Mouse (Mus musculus): ENCODE data around the gene Pate3. TPM values are rescaled to one million over a fixed set of nuclear protein-coding genes. Genes with fewer than 3 reads are reported as not detected.

The Pate3 gene
- polyA plus RNA-seq, 1 experiment from 2014 or later, result not detected

Other genes with a start within 250 kb of the Pate3 start
- 8.8 and 10.1 TPM in 2 replicates for gene Cdon, start 227.1 kb downstream of the Pate3 start, polyA plus RNA-seq (2014; fragmentation: Nextera tagmentation; extraction: Ambion mirVana)
- gene Gm1113, start 129.9 kb downstream of the Pate3 start, polyA plus RNA-seq (2014; fragmentation: Nextera tagmentation; extraction: Ambion mirVana), result not detected in 2 replicates
- gene Ddx25, start 89.7 kb downstream of the Pate3 start, polyA plus RNA-seq (2014; fragmentation: Nextera tagmentation; extraction: Ambion mirVana), result 9.5 and 9.8 TPM in 2 replicates
- gene Pus3, start 89.6 kb downstream of the Pate3 start, polyA plus RNA-seq (2014; fragmentation: Nextera tagmentation; extraction: Ambion mirVana), result 23.8 and 24.8 TPM in 2 replicates
- 0.96 and 1.8 TPM in 2 replicates for gene Pate2, start 77.9 kb downstream of the Pate3 start, polyA plus RNA-seq (2014; fragmentation: Nextera tagmentation; extraction: Ambion mirVana)
- gene Hyls1, start 77.8 kb downstream of the Pate3 start, polyA plus RNA-seq (2014; fragmentation: Nextera tagmentation; extraction: Ambion mirVana), result 32.6 and 34.7 TPM in 2 replicates
- gene Pate4, start 36.3 kb downstream of the Pate3 start, polyA plus RNA-seq (2014; fragmentation: Nextera tagmentation; extraction: Ambion mirVana), result not detected in 2 replicates
- not detected in 2 replicates for gene Pate1, start 39.2 kb upstream of the Pate3 start, polyA plus RNA-seq (2014; fragmentation: Nextera tagmentation; extraction: Ambion mirVana)
- not detected in 2 replicates for gene Gm17677, start 92.8 kb upstream of the Pate3 start, polyA plus RNA-seq (2014; fragmentation: Nextera tagmentation; extraction: Ambion mirVana)
- gene Gm17727, start 129.9 kb upstream of the Pate3 start, polyA plus RNA-seq (2014; fragmentation: Nextera tagmentation; extraction: Ambion mirVana), result not detected in 2 replicates
- gene Gm27235, start 141.9 kb upstream of the Pate3 start, polyA plus RNA-seq (2014; fragmentation: Nextera tagmentation; extraction: Ambion mirVana), result not detected in 2 replicates
- not detected in 2 replicates for gene D730048I06Rik, start 141.9 kb upstream of the Pate3 start, polyA plus RNA-seq (2014; fragmentation: Nextera tagmentation; extraction: Ambion mirVana)
- gene 9230110F15Rik, start 195.9 kb upstream of the Pate3 start, polyA plus RNA-seq (2014; fragmentation: Nextera tagmentation; extraction: Ambion mirVana), result not detected in 2 replicates